Mouse (Mus musculus): Measurements from ENCODE around the gene Lfng.

DNA sequence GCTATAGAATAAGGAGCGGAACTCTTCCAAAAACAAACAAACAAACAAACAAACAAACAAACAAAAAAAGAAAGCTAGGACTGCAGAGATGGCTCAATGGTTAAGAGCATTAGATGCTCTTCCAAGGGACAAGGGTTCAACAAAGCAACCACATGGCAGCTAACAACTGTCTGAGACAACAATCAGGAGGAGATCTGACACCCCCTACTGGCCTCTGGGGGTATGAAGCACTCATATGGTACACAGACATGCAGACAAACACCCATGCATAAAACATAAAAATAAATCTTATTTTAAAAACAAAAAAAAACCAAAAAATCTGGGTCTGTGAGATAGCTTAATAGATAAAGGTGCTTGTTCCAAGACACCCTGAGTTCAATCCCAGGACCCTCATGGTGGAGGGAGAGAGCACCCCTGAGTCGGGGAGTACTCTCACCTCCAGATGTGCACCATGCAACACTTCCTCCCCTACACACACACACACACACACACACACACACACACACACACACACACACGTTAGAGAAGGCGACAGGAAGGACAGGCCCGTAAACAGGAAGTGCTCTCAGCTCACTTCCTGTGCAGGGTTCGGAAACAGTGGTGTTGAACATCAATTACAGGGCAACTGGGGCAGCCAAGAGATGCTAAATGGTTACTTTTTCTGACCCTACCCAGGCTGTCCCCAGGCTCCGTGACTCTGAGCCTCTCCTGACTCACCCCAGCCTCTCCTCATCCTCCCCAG lies 29.4 kb downstream of the Lfng start:
- TF ChIP-seq POLR2A (IDR thresholded peaks at IDR 0.05; ENCODE audit: borderline replicate concordance, insufficient read depth, low read length) (no peak), CTCF (IDR thresholded peaks at IDR 0.05; ENCODE audit: borderline replicate concordance, insufficient read depth, low read depth, low read length) (no peak)

Measured in cerebellum, adult 2 months (tissue).